In the genomic region with DNA sequence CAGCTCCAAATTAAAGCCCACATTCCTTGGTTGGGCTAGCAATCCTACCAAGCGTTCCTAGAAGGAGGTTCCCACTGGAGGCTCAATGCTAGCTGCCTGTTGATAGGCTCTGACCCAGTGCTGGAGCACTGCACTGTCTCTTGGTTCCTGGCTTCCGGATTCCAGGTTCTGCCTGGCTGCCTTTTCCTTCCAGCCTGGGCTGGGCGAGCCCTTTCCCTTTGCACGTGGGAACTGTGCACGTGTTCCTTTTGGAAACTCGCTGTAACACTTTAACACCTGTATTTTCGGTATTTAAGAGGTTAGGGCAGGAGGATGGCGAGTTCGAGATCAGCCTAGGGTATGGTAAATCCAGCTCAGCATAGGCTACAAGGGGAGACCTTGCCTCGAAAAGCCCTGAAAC, we compare ENCODE assay signal across 8 mouse cellular contexts. TPM values are rescaled to one million over a fixed set of nuclear protein-coding genes. Genes with fewer than 3 reads are reported as not detected.
DNase-seq lines count a peak whose midpoint lies in the region; ATAC-seq and TF ChIP-seq lines count a peak whose summit lies in the region.

No protein-coding gene starts in this region.

- H3K27me3 ChIP-seq in spleen, adult 2 months (ENCODE audit: control insufficient read depth, insufficient read depth, low read length): no peaks in the 10 kb centered on the region
- H3K27me3 ChIP-seq in forebrain, embryonic 15.5 days: no peaks in the 10 kb centered on the region
- H3K27me3 ChIP-seq in intestine, embryonic 15.5 days (replicated peaks): no peaks in the 10 kb centered on the region
- no peaks in the 10 kb centered on the region for H3K27me3 ChIP-seq in stomach, embryonic 16.5 days (ENCODE audit: control insufficient read depth, insufficient read depth, low read length)

- peaks cover 8% of the 10 kb centered on the region; the same call in 1 of the 2 replicates for H3K4me1 ChIP-seq in spleen, adult 2 months (ENCODE audit: control insufficient read depth, insufficient read depth, insufficient read length)
- peaks cover 22% of the 10 kb centered on the region for H3K4me1 ChIP-seq in forebrain, embryonic 15.5 days
- H3K4me1 ChIP-seq in intestine, embryonic 15.5 days (replicated peaks): peaks cover 3% of the 10 kb centered on the region; the same call in 1 of the 2 replicates
- peaks cover 9% of the 10 kb centered on the region for H3K4me1 ChIP-seq in lung, adult 2 months (ENCODE audit: control insufficient read depth, insufficient read depth, low read length)
- H3K4me1 ChIP-seq in stomach, embryonic 16.5 days (ENCODE audit: control insufficient read depth, insufficient read depth, low read length): peaks cover 21% of the 10 kb centered on the region

- H3K36me3 ChIP-seq in spleen, adult 2 months (ENCODE audit: control insufficient read depth, insufficient read depth, low read length): no peaks in the 10 kb centered on the region
- peaks cover 5% of the 10 kb centered on the region; the same call in 1 of the 2 replicates for H3K36me3 ChIP-seq in forebrain, embryonic 15.5 days
- no peaks in the 10 kb centered on the region for H3K36me3 ChIP-seq in intestine, embryonic 15.5 days
- no peaks in the 10 kb centered on the region for H3K36me3 ChIP-seq in stomach, embryonic 16.5 days (ENCODE audit: control insufficient read depth, insufficient read depth, low read length)

- no peak for TF ChIP-seq POLR2A in spleen, adult 2 months (IDR thresholded peaks at IDR 0.05; ENCODE audit: low read depth, low read length)
- no peak for TF ChIP-seq POLR2A in lung, adult 2 months (IDR thresholded peaks at IDR 0.05; ENCODE audit: borderline replicate concordance, extremely low read depth, low read depth, low read length)

- peak overlapping the region; percentile 82; the same call in 1 of the 2 replicates for H3K27ac ChIP-seq in spleen, adult 2 months (ENCODE audit: insufficient read depth, low read length)
- H3K27ac ChIP-seq in forebrain, embryonic 15.5 days (replicated peaks): peak overlapping the region; percentile 92; the same call in 1 of the 2 replicates
- H3K27ac ChIP-seq in intestine, embryonic 15.5 days: peak overlapping the region; percentile 90
- peak overlapping the region; percentile 96 for H3K27ac ChIP-seq in stomach, embryonic 16.5 days (ENCODE audit: low read length)

- H3K4me3 ChIP-seq in spleen, adult 2 months (ENCODE audit: extremely low read depth, insufficient read depth, insufficient read length): no peak overlapping the region
- H3K4me3 ChIP-seq in forebrain, embryonic 15.5 days: no peak overlapping the region
- H3K4me3 ChIP-seq in intestine, embryonic 15.5 days (replicated peaks): no peak overlapping the region
- no peak overlapping the region for H3K4me3 ChIP-seq in lung, adult 2 months (replicated peaks; ENCODE audit: extremely low read depth, low read depth, low read length)
- peak overlapping the region; percentile 55; the same call in 1 of the 2 replicates for H3K4me3 ChIP-seq in stomach, embryonic 16.5 days (replicated peaks; ENCODE audit: low read length)

- no peak for TF ChIP-seq CTCF in spleen, adult 2 months (IDR thresholded peaks at IDR 0.05; ENCODE audit: extremely low read depth, insufficient read depth, insufficient read length, insufficient replicate concordance)
- TF ChIP-seq CTCF in lung, adult 2 months (IDR thresholded peaks at IDR 0.05; ENCODE audit: insufficient read depth, low read length): no peak

- peak overlapping the region; percentile 93; the same call in 1 of the 2 replicates for H3K4me2 ChIP-seq in forebrain, embryonic 15.5 days (replicated peaks)
- peak overlapping the region; percentile 73 for H3K4me2 ChIP-seq in intestine, embryonic 15.5 days (replicated peaks)
- H3K4me2 ChIP-seq in stomach, embryonic 16.5 days (ENCODE audit: low read depth, low read length): peak overlapping the region; percentile 79

- H3K9ac ChIP-seq in forebrain, embryonic 15.5 days (replicated peaks): peak overlapping the region; percentile 64; the same call in 1 of the 2 replicates
- no peak overlapping the region for H3K9ac ChIP-seq in intestine, embryonic 15.5 days
- H3K9ac ChIP-seq in stomach, embryonic 16.5 days (ENCODE audit: low read length): peak overlapping the region; percentile 82

- DNase-seq in spleen, adult 2 months (ENCODE audit: low read depth in 1 of 2, low spot score in 2 of 2): no peak
- no peak for DNase-seq in spleen, postnatal 36 days (ENCODE audit: low spot score in 2 of 2)
- peak; percentile 32 for DNase-seq in lung, adult 2 months

- WGBS in spleen, adult 2 months: 81% methylated on average over 10 of the region's 10 CpGs
- 77% methylated on average over 10 of the region's 10 CpGs for WGBS in forebrain, embryonic 15.5 days
- WGBS in intestine, embryonic 15.5 days: 63% methylated on average over 10 of the region's 10 CpGs
- 58% methylated on average over 10 of the region's 10 CpGs for WGBS in lung, adult 2 months
- 68% methylated on average over 10 of the region's 10 CpGs for WGBS in stomach, embryonic 16.5 days

- no peak for ATAC-seq in forebrain, embryonic 15.5 days (replicated peaks)
- ATAC-seq in intestine, embryonic 15.5 days: no peak
- ATAC-seq in stomach, embryonic 16.5 days (ENCODE audit: insufficient read depth, low FRiP score): no peak
- no peak for ATAC-seq in megakaryocyte progenitor cell, adult 5-6 weeks (replicated peaks; ENCODE audit: poor library complexity)
- ATAC-seq in CD4-positive, CD25-positive, alpha-beta regulatory T cell, adult 4 months: no peak

- no peaks in the 10 kb centered on the region for H3K9me3 ChIP-seq in forebrain, embryonic 15.5 days
- no peaks in the 10 kb centered on the region for H3K9me3 ChIP-seq in intestine, embryonic 15.5 days
- no peaks in the 10 kb centered on the region for H3K9me3 ChIP-seq in stomach, embryonic 16.5 days (replicated peaks; ENCODE audit: control insufficient read depth, low read length)

RNA-seq across cellular contexts. Expression of gene G3bp1, which starts 1.5 kb away (rescaled TPM):
- polyA plus RNA-seq in spleen, adult 2 months (2012; rRNA removed): 25.1 and 25.3 TPM in 2 replicates
- 154 and 161 TPM in 2 replicates for polyA plus RNA-seq in forebrain, embryonic 15.5 days (2015; fragmentation: Nextera tagmentation; extraction: Ambion mirVana)
- polyA plus RNA-seq in intestine, embryonic 15.5 days (2015; fragmentation: Nextera tagmentation; extraction: Ambion mirVana): 163 and 179 TPM in 2 replicates
- polyA plus RNA-seq in lung, adult 2 months (2012; rRNA removed): 20.5 and 21.8 TPM in 2 replicates
- polyA plus RNA-seq in stomach, embryonic 16.5 days (2015; fragmentation: Nextera tagmentation; extraction: Ambion mirVana): 130 and 142 TPM in 2 replicates
- total RNA-seq in megakaryocyte progenitor cell, adult 5-6 weeks (2015): 79.3 and 85.5 TPM in 2 replicates
- 123 and 135 TPM in 2 replicates for total RNA-seq in megakaryocyte progenitor cell, adult 5-6 weeks (2017)
- 10 to 100 TPM; 61.1 to 74.7 TPM for polyA plus RNA-seq in CD4-positive, CD25-positive, alpha-beta regulatory T cell, adult 4 months (2017; shearing (Covaris generic))

RNA-seq across cellular contexts. Expression of gene Atox1, which starts 7.0 kb away (rescaled TPM):
- 237 and 367 TPM in 2 replicates for polyA plus RNA-seq in spleen, adult 2 months (2012; rRNA removed)
- polyA plus RNA-seq in forebrain, embryonic 15.5 days (2015; fragmentation: Nextera tagmentation; extraction: Ambion mirVana): 257 and 262 TPM in 2 replicates
- 370 and 402 TPM in 2 replicates for polyA plus RNA-seq in intestine, embryonic 15.5 days (2015; fragmentation: Nextera tagmentation; extraction: Ambion mirVana)
- 243 and 337 TPM in 2 replicates for polyA plus RNA-seq in lung, adult 2 months (2012; rRNA removed)
- 421 and 424 TPM in 2 replicates for polyA plus RNA-seq in stomach, embryonic 16.5 days (2015; fragmentation: Nextera tagmentation; extraction: Ambion mirVana)
- 120 TPM in 2 replicates for total RNA-seq in megakaryocyte progenitor cell, adult 5-6 weeks (2015)
- total RNA-seq in megakaryocyte progenitor cell, adult 5-6 weeks (2017): 54.3 and 72.9 TPM in 2 replicates
- polyA plus RNA-seq in CD4-positive, CD25-positive, alpha-beta regulatory T cell, adult 4 months (2017; shearing (Covaris generic)): 100 to 1,000 TPM; 157 to 199 TPM

RNA-seq across cellular contexts. Expression of gene Sparc, which starts 45.0 kb away (rescaled TPM):
- 427 and 627 TPM in 2 replicates for polyA plus RNA-seq in spleen, adult 2 months (2012; rRNA removed)
- polyA plus RNA-seq in forebrain, embryonic 15.5 days (2015; fragmentation: Nextera tagmentation; extraction: Ambion mirVana): 320 and 352 TPM in 2 replicates
- 1,532 and 1,545 TPM in 2 replicates for polyA plus RNA-seq in intestine, embryonic 15.5 days (2015; fragmentation: Nextera tagmentation; extraction: Ambion mirVana)
- polyA plus RNA-seq in lung, adult 2 months (2012; rRNA removed): 2,531 and 3,134 TPM in 2 replicates
- polyA plus RNA-seq in stomach, embryonic 16.5 days (2015; fragmentation: Nextera tagmentation; extraction: Ambion mirVana): 2,158 and 2,387 TPM in 2 replicates
- not detected in 2 replicates for total RNA-seq in megakaryocyte progenitor cell, adult 5-6 weeks (2015)
- total RNA-seq in megakaryocyte progenitor cell, adult 5-6 weeks (2017): not detected in 2 replicates
- polyA plus RNA-seq in CD4-positive, CD25-positive, alpha-beta regulatory T cell, adult 4 months (2017; shearing (Covaris generic)): under 1 TPM in 1 of 2 experiments, not detected in 1; 0.28 TPM

Comparison
In these comparisons a context has a peak if more than half of its experiments do, and no peak if none do; other contexts are left out.
1. RNA of gene Sparc, which starts 45.0 kb away (polyA plus RNA-seq): 2,531 to 3,134 TPM in lung, adult 2 months, 2,158 to 2,387 TPM in stomach, embryonic 16.5 days, 1,532 to 1,545 TPM in intestine, embryonic 15.5 days, 427 to 627 TPM in spleen, adult 2 months and 320 to 352 TPM in forebrain, embryonic 15.5 days; 0.28 TPM in CD4-positive, CD25-positive, alpha-beta regulatory T cell, adult 4 months; every median in the first group is over 100 times any median in the second.
2. Peak in every context shown above with its lines, with median percentiles within 50 percentile points of each other: H3K27ac ChIP-seq and H3K4me2 ChIP-seq.